Mouse (Mus musculus) cerebellum, adult 8-10 months (tissue): ENCODE measurements around the gene Gm10801.
"Not testable (repeated sequence)": the region's sequence is repeated elsewhere in the genome, so short reads cannot be mapped to it uniquely, and the experiment has no call there.

ENCODE experiments used
- DNase-seq: peaks from one replicate; pipeline ENCODE4 v3.0.0; 2022

Gm10801 gene

DNA sequence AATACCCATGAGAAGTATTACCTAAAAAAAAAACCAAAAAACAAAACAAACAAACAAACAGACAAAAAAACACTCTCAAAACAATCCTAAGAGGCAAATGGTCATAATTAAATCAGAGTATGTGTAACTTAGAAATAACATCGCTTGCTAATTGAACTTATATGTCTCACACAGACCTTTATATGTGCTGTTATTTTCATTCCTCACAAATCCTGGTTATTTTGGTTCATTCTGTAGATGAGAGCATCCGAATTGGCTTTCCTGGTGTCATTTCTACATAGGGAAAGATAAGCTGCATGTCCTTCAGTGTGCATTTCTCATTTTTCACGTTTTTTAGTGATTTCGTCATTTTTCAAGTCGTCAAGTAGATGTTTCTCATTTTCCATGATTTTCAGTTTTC lies at the start of gene Gm10801:
Gene Gm10801 (plus strand): TSS at position 301 of the 400 bp plus-strand sequence.
- not testable (repeated sequence) for DNase-seq

- DNase-seq: not testable (repeated sequence)
Observed at GRCm38 (mm10) chr2:98667201-98667600, 5.2 kb downstream of the Gm10801 start, which contains the start of gene Gm10800. Gene Gm10800, minus strand, starts transcription at chr2:98667301.

DNA sequence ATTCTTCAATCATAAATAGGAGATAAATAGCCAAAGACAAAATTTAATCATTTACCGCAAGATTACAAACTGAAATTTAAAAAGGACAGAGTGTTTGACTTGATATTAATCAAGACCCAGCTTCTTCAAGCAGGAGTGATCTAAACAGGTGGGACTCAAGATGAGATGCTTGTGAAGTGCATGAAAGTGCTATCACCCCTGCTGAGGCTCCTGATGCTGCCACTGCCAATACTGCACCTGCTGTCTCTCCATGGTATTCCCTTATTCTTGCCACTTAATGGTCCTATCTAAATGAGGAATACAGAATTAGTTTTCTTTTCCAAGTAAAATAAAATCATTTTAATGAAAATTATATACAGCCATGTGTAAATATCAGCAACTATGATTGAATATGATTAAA lies 35.5 kb downstream of the Gm10801 start:
- no peak for DNase-seq
